Mouse (Mus musculus): Measurements from ENCODE around the gene Slco1a5. TPM values are rescaled to one million over a fixed set of nuclear protein-coding genes. Genes with fewer than 3 reads are reported as not detected.

Slco1a5 gene
- polyA plus RNA-seq, 1 experiment from 2014 or later: 0.16 TPM

GRCm38 (mm10) chr6:142347431-142348385 is 24.9 kb upstream of the Slco1a5 start:
- WGBS: 56% methylated on average over 11 of the region's 11 CpGs
- Histone ChIP-seq H3K27me3 (ENCODE audit: control insufficient read depth, insufficient read depth, low read depth, low read length) (no peaks in the 10 kb centered on the region), H3K4me1 (replicated peaks; ENCODE audit: control insufficient read depth, insufficient read depth, low read length) (peaks cover 17% of the 10 kb centered on the region), H3K9me3 (ENCODE audit: control insufficient read depth, low read length) (no peaks in the 10 kb centered on the region), H3K9ac (ENCODE audit: low read length) (no peak overlapping the region), H3K36me3 (ENCODE audit: control insufficient read depth, insufficient read depth, low read length) (peaks cover 10% of the 10 kb centered on the region), H3K4me2 (ENCODE audit: low read depth, low read length) (no peak overlapping the region), H3K27ac (ENCODE audit: low read length) (0 out of 2 replicates have a peak overlapping the region, but pooled peaks have one; percentile 6), H3K4me3 (ENCODE audit: low read length) (no peak overlapping the region)
- no peak for ATAC-seq (ENCODE audit: low read depth)

GRCm38 (mm10) chr6:142346181-142347110 is 23.7 kb upstream of the Slco1a5 start:
- H3K27me3 ChIP-seq (ENCODE audit: control insufficient read depth, insufficient read depth, low read depth, low read length): no peaks in the 10 kb centered on the region
- no peak overlapping the region for H3K27ac ChIP-seq (ENCODE audit: low read length)
- WGBS: 37% methylated on average over 12 of the region's 12 CpGs

GRCm38 (mm10) chr6:142345440-142346038 is 22.8 kb upstream of the Slco1a5 start, which contains the start of gene Pyroxd1:
TSS of gene Pyroxd1 (plus strand) at chr6:142345654.
- Histone ChIP-seq H3K4me1 (replicated peaks; ENCODE audit: control insufficient read depth, insufficient read depth, low read length) (peaks cover 17% of the 10 kb centered on the region), H3K9ac (ENCODE audit: low read length) (peak within 1 kb of the TSS; percentile 79), H3K9me3 (ENCODE audit: control insufficient read depth, low read length) (no peaks in the 10 kb centered on the region), H3K27me3 (ENCODE audit: control insufficient read depth, insufficient read depth, low read depth, low read length) (no peaks in the 10 kb centered on the region), H3K27ac (ENCODE audit: low read length) (peak within 1 kb of the TSS; percentile 89), H3K36me3 (ENCODE audit: control insufficient read depth, insufficient read depth, low read length) (peaks cover 7% of the 10 kb centered on the region), H3K4me2 (ENCODE audit: low read depth, low read length) (peak within 1 kb of the TSS; percentile 68), H3K4me3 (ENCODE audit: low read length) (peak within 1 kb of the TSS; percentile 83)
- WGBS: under 1% methylated on average over 48 of the region's 48 CpGs
- peak; percentile 96 for ATAC-seq (ENCODE audit: low read depth)

More at GRCm38 (mm10) chr6:142346181-142347110, 23.7 kb upstream of the Slco1a5 start:
- H3K4me3 ChIP-seq (ENCODE audit: low read length): peak overlapping the region; percentile 83
- H3K4me1 ChIP-seq (replicated peaks; ENCODE audit: control insufficient read depth, insufficient read depth, low read length): peaks cover 17% of the 10 kb centered on the region
- H3K4me2 ChIP-seq (ENCODE audit: low read depth, low read length): peak overlapping the region; percentile 68
- peaks cover 8% of the 10 kb centered on the region for H3K36me3 ChIP-seq (ENCODE audit: control insufficient read depth, insufficient read depth, low read length)
- H3K9me3 ChIP-seq (ENCODE audit: control insufficient read depth, low read length): no peaks in the 10 kb centered on the region
- H3K9ac ChIP-seq (ENCODE audit: low read length): peak overlapping the region; percentile 79; the same call in 1 of the 2 replicates
- no peak for ATAC-seq (ENCODE audit: low read depth)

GRCm38 (mm10) chr6:142343561-142343960 is 20.8 kb upstream of the Slco1a5 start:
- H3K36me3 ChIP-seq (ENCODE audit: control insufficient read depth, insufficient read depth, low read length): no peaks in the 10 kb centered on the region
- no peak overlapping the region for H3K9ac ChIP-seq (ENCODE audit: low read length)
- no peaks in the 10 kb centered on the region for H3K27me3 ChIP-seq (ENCODE audit: control insufficient read depth, insufficient read depth, low read depth, low read length)
- no peak for ATAC-seq (ENCODE audit: low read depth)
- WGBS: 64% methylated on average over 2 of the region's 2 CpGs
- H3K4me2 ChIP-seq (ENCODE audit: low read depth, low read length): no peak overlapping the region
- H3K4me1 ChIP-seq (replicated peaks; ENCODE audit: control insufficient read depth, insufficient read depth, low read length): peaks cover 17% of the 10 kb centered on the region
- H3K4me3 ChIP-seq (ENCODE audit: low read length): no peak overlapping the region
- no peak overlapping the region for H3K27ac ChIP-seq (ENCODE audit: low read length)
- no peaks in the 10 kb centered on the region for H3K9me3 ChIP-seq (ENCODE audit: control insufficient read depth, low read length)

GRCm38 (mm10) chr6:142339576-142339975 is 16.8 kb upstream of the Slco1a5 start:
- no peaks in the 10 kb centered on the region for H3K9me3 ChIP-seq (ENCODE audit: control insufficient read depth, low read length)
- no peak overlapping the region for H3K27ac ChIP-seq (ENCODE audit: low read length)
- no peaks in the 10 kb centered on the region for H3K36me3 ChIP-seq (ENCODE audit: control insufficient read depth, insufficient read depth, low read length)
- H3K4me3 ChIP-seq (ENCODE audit: low read length): no peak overlapping the region
- no peak for ATAC-seq (ENCODE audit: low read depth)
- H3K9ac ChIP-seq (ENCODE audit: low read length): no peak overlapping the region
- H3K27me3 ChIP-seq (ENCODE audit: control insufficient read depth, insufficient read depth, low read depth, low read length): no peaks in the 10 kb centered on the region
- 19% methylated on average over 2 of the region's 2 CpGs for whole genome bisulfite sequencing
- H3K4me2 ChIP-seq (ENCODE audit: low read depth, low read length): no peak overlapping the region
- H3K4me1 ChIP-seq (replicated peaks; ENCODE audit: control insufficient read depth, insufficient read depth, low read length): no peaks in the 10 kb centered on the region

- no peak overlapping the region for H3K27ac ChIP-seq (ENCODE audit: low read length)
- H3K4me2 ChIP-seq (ENCODE audit: low read depth, low read length): no peak overlapping the region
- WGBS: 61% methylated on average over 2 of the region's 2 CpGs
These were observed 16.2 kb upstream of the Slco1a5 start for GRCm38 (mm10) chr6:142338961-142339360.

GRCm38 (mm10) chr6:142329201-142329600 is 6.4 kb upstream of the Slco1a5 start:
- Histone ChIP-seq H3K4me1 (replicated peaks; ENCODE audit: control insufficient read depth, insufficient read depth, low read length) (no peaks in the 10 kb centered on the region), H3K4me3 (ENCODE audit: low read length) (no peak overlapping the region), H3K27ac (ENCODE audit: low read length) (no peak overlapping the region), H3K9me3 (ENCODE audit: control insufficient read depth, low read length) (no peaks in the 10 kb centered on the region), H3K9ac (ENCODE audit: low read length) (no peak overlapping the region), H3K36me3 (ENCODE audit: control insufficient read depth, insufficient read depth, low read length) (no peaks in the 10 kb centered on the region), H3K27me3 (ENCODE audit: control insufficient read depth, insufficient read depth, low read depth, low read length) (no peaks in the 10 kb centered on the region), H3K4me2 (ENCODE audit: low read depth, low read length) (no peak overlapping the region)
- ATAC-seq (ENCODE audit: low read depth): no peak
- WGBS: 43% methylated on average over 1 of the region's 1 CpGs

More at GRCm38 (mm10) chr6:142338961-142339360, 16.2 kb upstream of the Slco1a5 start:
- Histone ChIP-seq H3K9me3 (ENCODE audit: control insufficient read depth, low read length) (no peaks in the 10 kb centered on the region), H3K27me3 (ENCODE audit: control insufficient read depth, insufficient read depth, low read depth, low read length) (no peaks in the 10 kb centered on the region), H3K9ac (ENCODE audit: low read length) (no peak overlapping the region), H3K4me3 (ENCODE audit: low read length) (no peak overlapping the region), H3K4me1 (replicated peaks; ENCODE audit: control insufficient read depth, insufficient read depth, low read length) (no peaks in the 10 kb centered on the region), H3K36me3 (ENCODE audit: control insufficient read depth, insufficient read depth, low read length) (no peaks in the 10 kb centered on the region)
- ATAC-seq (ENCODE audit: low read depth): no peak

GRCm38 (mm10) chr6:142326598-142326997 is 3.8 kb upstream of the Slco1a5 start:
- no peaks in the 10 kb centered on the region for H3K27me3 ChIP-seq (ENCODE audit: control insufficient read depth, insufficient read depth, low read depth, low read length)

More at GRCm38 (mm10) chr6:142326598-142326997, 3.8 kb upstream of the Slco1a5 start:
- Histone ChIP-seq H3K4me1 (replicated peaks; ENCODE audit: control insufficient read depth, insufficient read depth, low read length) (no peaks in the 10 kb centered on the region), H3K27ac (ENCODE audit: low read length) (no peak overlapping the region), H3K4me2 (ENCODE audit: low read depth, low read length) (no peak overlapping the region), H3K9ac (ENCODE audit: low read length) (no peak overlapping the region), H3K36me3 (ENCODE audit: control insufficient read depth, insufficient read depth, low read length) (no peaks in the 10 kb centered on the region), H3K9me3 (ENCODE audit: control insufficient read depth, low read length) (no peaks in the 10 kb centered on the region), H3K4me3 (ENCODE audit: low read length) (no peak overlapping the region)
- WGBS: 58% methylated on average over 3 of the region's 3 CpGs
- ATAC-seq (ENCODE audit: low read depth): no peak

Data from lung, embryonic 16.5 days (tissue).